Mouse (Mus musculus) hindlimb bud, embryonic 11.5 days (tissue): ENCODE measurements around the gene Cryl1.

Experiments
- DNase-seq: peaks from one replicate; pipeline ENCODE4 v3.0.0-alpha.2; 2012; ENCODE audit warnings: low read depth, low spot score; ENCODE audit errors: extremely low spot score

Cryl1 gene

GRCm38 (mm10) chr14:57242978-57243377, 155.4 kb downstream of the Cryl1 start:
- DNase-seq: no peak

- DNase-seq: no peak
Observed at GRCm38 (mm10) chr14:57235276-57235675, 163.1 kb downstream of the Cryl1 start.

GRCm38 (mm10) chr14:57234711-57235110, 163.6 kb downstream of the Cryl1 start:
- DNase-seq: no peak

GRCm38 (mm10) chr14:57230264-57231015, 167.9 kb downstream of the Cryl1 start:
- no peak for DNase-seq
